Mouse (Mus musculus) embryo, embryonic 11 days (tissue): Measurements from ENCODE around the gene Cers1.
A peak's percentile ranks its signal among the peaks of the same experiment; 100 is the strongest.

Experiments used
- DNase-seq: peaks from one replicate; pipeline ENCODE4 v3.0.0-alpha.2; 2015

Cers1 gene

DNA sequence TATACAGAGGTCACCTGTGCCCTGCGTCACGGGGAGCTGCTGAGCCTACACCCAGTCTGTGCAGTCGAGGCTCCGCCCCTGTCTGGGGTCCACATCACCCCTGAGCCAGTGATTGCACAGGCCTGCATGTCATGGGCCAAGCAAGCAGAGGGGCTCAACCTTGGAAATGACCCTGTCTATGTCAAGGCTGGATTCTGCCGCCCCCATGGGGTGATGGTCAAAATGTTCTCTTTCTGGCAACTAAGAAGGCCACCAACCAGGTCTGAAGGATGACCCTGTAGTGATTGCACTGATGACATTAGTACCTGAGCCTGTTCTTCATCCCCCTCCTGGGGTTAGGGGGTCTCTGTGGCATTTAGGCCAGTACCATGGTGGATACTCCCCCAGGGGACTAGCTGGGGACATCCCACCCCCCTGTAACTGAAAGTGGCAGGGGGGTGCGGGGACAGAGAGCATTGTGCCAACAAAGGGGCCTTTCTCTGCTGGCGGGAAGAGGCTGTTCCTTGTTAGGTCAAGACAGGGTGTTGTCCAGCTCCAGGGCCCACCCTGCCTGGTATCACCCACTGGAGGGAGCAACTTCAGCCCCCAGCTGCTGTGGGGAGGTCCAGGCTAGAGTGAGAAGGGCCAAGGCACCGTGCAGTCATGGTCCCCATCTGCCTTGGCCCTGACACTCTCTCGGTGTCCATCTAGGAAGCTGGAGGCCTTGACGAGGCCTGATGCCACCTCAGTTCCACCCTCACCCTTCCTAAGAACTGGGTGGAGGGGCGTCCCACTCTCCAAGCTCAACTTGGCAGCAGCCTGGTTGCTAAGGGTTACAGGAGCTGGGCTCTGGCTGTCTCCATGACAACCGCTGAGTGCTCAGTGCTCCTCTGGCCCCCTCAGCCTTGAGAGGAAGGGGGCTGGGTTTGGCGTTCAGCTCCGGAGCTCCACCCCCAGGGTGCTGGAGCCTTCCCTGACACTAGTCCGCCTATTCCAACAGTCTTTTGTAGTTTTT, 1.2 kb downstream of the Cers1 start:
- DNase-seq: peak; percentile 94

- no peak for DNase-seq
Measured at GRCm38 (mm10) chr8:70317872-70318271, 2.3 kb downstream of the Cers1 start.

DNA sequence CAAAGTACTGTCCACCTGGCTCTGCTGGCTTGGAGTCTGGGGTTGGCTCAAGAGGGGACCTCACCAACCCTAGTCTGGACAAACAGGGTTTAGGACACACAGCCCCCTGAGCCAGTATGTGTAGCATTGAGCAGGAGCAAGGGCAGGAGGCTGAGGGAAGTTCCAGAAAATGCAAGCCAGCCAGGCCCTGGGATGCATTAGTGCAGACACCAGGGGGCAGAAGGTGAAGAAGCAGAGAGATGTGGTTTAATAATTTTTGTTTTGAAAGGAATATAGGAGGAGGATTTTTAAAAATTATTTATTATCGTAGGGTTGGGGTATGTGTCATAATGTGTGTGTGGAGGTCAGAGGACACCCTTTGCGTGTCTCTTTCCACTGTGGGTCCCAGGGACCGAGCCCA, 8.1 kb downstream of the Cers1 start:
- DNase-seq: no peak

- DNase-seq: no peak
Measured at GRCm38 (mm10) chr8:70327512-70327911, 11.9 kb downstream of the Cers1 start.

DNA sequence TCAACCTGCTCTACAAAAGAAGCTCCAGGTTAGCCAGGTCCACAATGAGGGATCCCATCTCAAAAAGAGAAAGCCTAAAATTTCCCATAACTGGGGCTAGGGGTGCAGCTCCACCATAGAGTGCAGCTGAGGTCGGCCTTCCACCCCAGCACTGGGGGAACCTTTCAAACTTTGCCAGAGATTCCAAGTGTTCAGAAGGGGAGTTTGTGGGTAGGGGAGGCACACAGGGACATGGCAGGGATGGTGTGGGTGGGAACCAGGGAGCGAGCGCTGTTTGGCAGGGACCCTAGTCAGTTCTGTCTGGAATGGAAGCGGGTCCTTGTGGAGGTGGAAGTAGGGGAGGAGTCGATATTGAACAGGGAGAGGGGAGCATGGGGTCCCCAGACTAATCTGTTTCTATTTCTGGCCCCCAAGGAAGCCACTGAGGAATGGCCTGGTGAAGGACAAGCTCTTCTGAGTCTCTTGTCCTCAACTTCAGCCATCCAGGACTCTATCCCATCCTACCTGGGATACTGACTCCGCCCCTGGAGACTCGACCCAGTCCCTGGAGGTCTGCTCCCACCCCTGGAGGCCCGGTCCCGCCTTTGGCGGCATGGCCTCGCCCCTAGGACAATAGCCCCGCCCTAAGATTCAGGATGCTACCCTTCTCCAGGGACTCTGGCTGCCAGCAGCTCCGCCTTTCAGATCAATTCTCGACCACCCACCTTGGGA, 13.7 kb downstream of the Cers1 start, which contains the start of gene Gdf1:
TSS of gene Gdf1 (plus strand) at position 694 of the 711 bp plus-strand sequence.
- peak; percentile 63 for DNase-seq

- DNase-seq: peak; percentile 58
Measured at GRCm38 (mm10) chr8:70329835-70330740, 14.5 kb downstream of the Cers1 start.

GRCm38 (mm10) chr8:70330741-70331364, 15.3 kb downstream of the Cers1 start:
- peak; percentile 87 for DNase-seq

- peak; percentile 34 for DNase-seq
Measured at GRCm38 (mm10) chr8:70331526-70331925, 16.0 kb downstream of the Cers1 start.

DNA sequence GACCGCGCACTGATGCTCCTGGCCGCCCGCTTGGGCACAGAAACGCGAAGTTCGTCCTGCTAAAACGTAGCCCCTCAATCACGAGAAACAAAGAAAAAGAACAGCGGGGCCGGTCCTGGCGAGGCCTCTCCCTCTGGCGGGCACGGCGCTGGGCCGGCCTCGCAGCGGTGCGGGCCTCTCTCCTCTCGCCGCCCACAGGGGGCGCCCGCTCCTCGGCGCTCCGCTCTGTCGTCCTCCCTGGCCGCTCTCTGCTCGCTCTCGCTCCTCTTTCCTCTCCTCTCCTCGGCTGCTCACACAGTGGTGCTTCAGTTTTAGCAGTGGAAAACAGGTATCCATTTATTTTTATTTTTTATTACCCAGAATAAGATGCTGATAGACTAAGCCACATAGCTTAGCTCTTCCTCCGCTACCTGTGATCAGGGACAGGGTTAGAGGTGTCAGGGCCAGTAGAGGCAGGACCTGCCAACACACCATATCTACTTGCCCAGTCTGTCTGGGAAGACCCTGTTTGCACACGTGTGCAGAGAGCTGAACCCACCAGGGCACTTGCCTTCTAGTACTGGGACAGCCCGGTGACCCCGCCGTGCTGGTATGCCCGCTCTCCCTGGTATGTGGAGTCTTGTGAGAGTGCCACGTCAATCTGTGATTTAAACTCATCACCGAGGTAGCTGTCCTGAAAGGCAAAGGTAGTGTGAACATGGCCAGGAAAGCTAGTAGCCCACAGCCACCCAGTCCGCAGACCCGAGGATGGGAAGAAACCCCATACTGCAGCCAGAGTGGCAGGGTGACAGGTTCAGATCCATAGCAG, 16.7 kb downstream of the Cers1 start:
- DNase-seq: peak; percentile 90

- DNase-seq: no peak
Measured at GRCm38 (mm10) chr8:70332878-70333202, 17.3 kb downstream of the Cers1 start.

DNA sequence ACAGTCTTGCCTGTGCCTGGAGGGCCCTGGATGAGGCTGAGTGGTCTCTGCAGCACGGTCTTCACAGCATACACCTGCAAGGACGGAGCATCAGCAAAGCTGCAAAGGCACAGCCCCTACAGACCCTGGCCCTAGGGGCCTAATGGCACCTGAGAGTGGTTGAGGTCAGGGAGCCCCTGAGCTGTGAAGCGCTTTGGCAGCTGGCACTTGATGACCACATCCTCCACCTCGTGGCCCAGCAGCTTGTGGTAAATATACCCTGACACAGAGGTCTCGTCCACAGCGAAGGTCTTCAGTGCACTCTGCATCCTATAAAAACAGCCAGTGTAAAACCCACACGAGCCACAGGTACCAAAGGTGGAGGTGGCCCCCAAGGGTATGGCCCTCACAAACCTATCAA, 23.4 kb downstream of the Cers1 start:
- DNase-seq: no peak

- no peak for DNase-seq
Measured at GRCm38 (mm10) chr8:70340659-70341058, 25.1 kb downstream of the Cers1 start.

DNA sequence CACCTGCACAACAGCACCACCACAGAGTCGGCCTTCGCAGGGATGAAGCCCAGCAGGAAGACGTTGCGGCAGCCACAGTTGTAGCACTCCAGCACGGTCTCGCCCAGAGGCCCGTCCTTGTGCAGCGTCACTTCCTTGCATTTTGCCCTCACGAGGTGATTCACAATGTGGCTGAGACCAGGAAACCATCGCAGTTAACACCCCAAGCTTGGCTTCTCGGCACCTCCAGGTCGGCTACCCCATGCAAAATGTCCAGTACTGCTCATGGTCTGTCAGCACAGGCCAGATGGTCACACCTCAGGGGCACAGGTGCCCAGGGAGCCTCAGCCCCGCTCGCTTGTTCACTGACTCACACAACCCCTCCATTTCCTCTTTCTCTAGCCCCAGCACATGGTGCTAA, 26.4 kb downstream of the Cers1 start:
- no peak for DNase-seq

GRCm38 (mm10) chr8:70343076-70343475, 27.5 kb downstream of the Cers1 start:
- DNase-seq: peak; percentile 48

- DNase-seq: peak; percentile 56
Measured at GRCm38 (mm10) chr8:70343696-70344095, 28.1 kb downstream of the Cers1 start.

- DNase-seq: no peak
Measured at GRCm38 (mm10) chr8:70344279-70344678, 28.7 kb downstream of the Cers1 start.

DNA sequence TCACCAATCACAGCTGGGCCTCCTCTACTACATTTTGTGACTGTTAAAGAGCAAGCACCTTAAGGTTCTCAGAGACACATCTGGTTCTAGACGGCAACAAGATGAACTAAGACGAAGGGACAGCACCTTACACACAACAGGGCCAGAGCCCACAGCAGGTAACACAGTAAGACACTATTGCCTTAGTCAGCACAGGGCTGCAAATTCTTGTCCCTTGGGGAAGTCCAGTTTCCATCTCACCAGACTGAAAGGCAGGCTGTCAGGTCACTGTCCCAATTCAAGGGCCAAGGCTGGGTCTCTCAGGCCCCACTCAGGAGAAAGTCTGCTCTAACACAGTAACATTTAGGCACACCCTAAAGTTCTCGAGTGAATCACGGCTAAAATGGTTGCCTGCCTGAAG, 31.9 kb downstream of the Cers1 start:
- no peak for DNase-seq

- DNase-seq: no peak
Measured at GRCm38 (mm10) chr8:70347860-70348420, 32.4 kb downstream of the Cers1 start.

GRCm38 (mm10) chr8:70351035-70351999, 35.7 kb downstream of the Cers1 start:
- DNase-seq: no peak

DNA sequence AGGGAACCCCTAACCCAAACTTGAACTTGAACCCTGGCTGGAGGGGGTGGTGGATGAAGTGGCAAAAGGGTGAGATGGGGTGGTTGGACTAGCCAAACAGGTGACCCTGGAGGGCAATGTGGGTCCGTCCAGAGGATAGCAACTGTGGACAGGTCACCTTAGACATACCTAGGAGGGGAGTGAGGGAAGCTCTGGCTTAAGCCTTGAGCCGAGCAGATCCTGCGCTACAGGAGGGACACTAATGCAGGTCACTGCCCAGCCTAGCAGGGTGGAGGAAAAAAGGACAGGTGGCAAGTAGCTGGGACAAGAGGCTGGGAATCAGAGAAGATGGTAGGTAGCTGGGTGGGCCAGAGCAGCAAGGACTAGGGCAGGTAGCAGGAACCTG, 36.4 kb downstream of the Cers1 start:
- no peak for DNase-seq
